Mouse (Mus musculus) lung, adult 2 months (tissue): ENCODE measurements around the gene Hoxa10. TPM values are rescaled to one million over a fixed set of nuclear protein-coding genes. Genes with fewer than 3 reads are reported as not detected.

Source experiments
- DNase-seq: peaks from one replicate; pipeline ENCODE4 v3.0.0; 2022
- H3K4me1 ChIP-seq: fragments of 200-500 bp; 2 replicates; pipeline ENCODE4 v1.6.1; 2011; ENCODE audit warnings: low read length; ENCODE audit not compliant: control insufficient read depth, insufficient read depth
- H3K4me3 ChIP-seq: fragments of 200-500 bp; replicated peaks from 2 replicates; pipeline ENCODE3; 2011; ENCODE audit warnings: low read depth, mild to moderate bottlenecking, control low read depth, low read length; ENCODE audit errors: extremely low read depth
- CTCF ChIP-seq: fragments of 200-500 bp; IDR thresholded peaks from 2 replicates; pipeline ENCODE4 v1.5.1; 2011; ENCODE audit warnings: mild to moderate bottlenecking, low read length, control low read depth; ENCODE audit not compliant: insufficient read depth
- POLR2A ChIP-seq: fragments of 200-500 bp; IDR thresholded peaks from 2 replicates; pipeline ENCODE4 v1.6.1; 2011; ENCODE audit warnings: low read depth, mild to moderate bottlenecking, control low read depth, low read length, borderline replicate concordance; ENCODE audit errors: extremely low read depth
- WGBS: fragments of 180-500 bp; shearing (Covaris S2); methylation state at CpG from one replicate; pipeline ENCODE4 v1.1.7; 2018; 5-methylcytosine and 5-hydroxymethylcytosine counted together
- polyA plus RNA-seq: library from polyadenylated mRNA; depleted of rRNA; stranded (reverse); fragments of >200 nt; gene quantifications from 2 replicates; pipeline ENCODE4 v1.2.3, GENCODE M21; 2012; rRNA removed

The Hoxa10 gene
- polyA plus RNA-seq, 1 experiment, result not detected

- no peak for DNase-seq
- TF ChIP-seq POLR2A (no peak), CTCF (no peak)
Measured at GRCm38 (mm10) chr6:52189172-52189591, 51.5 kb downstream of the Hoxa10 start.

GRCm38 (mm10) chr6:52186500-52186899, 54.2 kb downstream of the Hoxa10 start:
- TF ChIP-seq POLR2A (no peak), CTCF (no peak)
- H3K4me3 ChIP-seq, result no peak overlapping the region
- 75% methylated on average over 1 of the region's 1 CpGs for WGBS
- DNase-seq, result no peak
- peaks cover 4% of the 10 kb centered on the region for H3K4me1 ChIP-seq

More at GRCm38 (mm10) chr6:52189172-52189591, 51.5 kb downstream of the Hoxa10 start:
- 23% methylated on average over 5 of the region's 5 CpGs for WGBS
- Histone ChIP-seq H3K4me1 (peaks cover 7% of the 10 kb centered on the region), H3K4me3 (no peak overlapping the region)

- WGBS, result 56% methylated on average over 3 of the region's 3 CpGs
- no peak for DNase-seq
- Histone ChIP-seq H3K4me1 (peaks cover 4% of the 10 kb centered on the region), H3K4me3 (no peak overlapping the region)
- TF ChIP-seq POLR2A (no peak), CTCF (no peak)
Measured at GRCm38 (mm10) chr6:52185834-52186233, 54.8 kb downstream of the Hoxa10 start.

- 11% methylated on average over 19 of the region's 19 CpGs for WGBS
- no peak for TF ChIP-seq CTCF
- peak; percentile 5 for DNase-seq
- Histone ChIP-seq H3K4me3 (peak overlapping the region; percentile 37), H3K4me1 (peaks cover 4% of the 10 kb centered on the region)
Measured at GRCm38 (mm10) chr6:52185222-52185621, 55.4 kb downstream of the Hoxa10 start.

GRCm38 (mm10) chr6:52184668-52185067, 56.0 kb downstream of the Hoxa10 start:
- DNase-seq, result no peak
- Histone ChIP-seq H3K4me3 (no peak overlapping the region), H3K4me1 (no peaks in the 10 kb centered on the region)
- 41% methylated on average over 6 of the region's 6 CpGs for WGBS
- TF ChIP-seq CTCF, result no peak
- no peak for TF ChIP-seq POLR2A

- no peak for DNase-seq
- no peaks in the 10 kb centered on the region for H3K4me1 ChIP-seq
- 51% methylated on average over 10 of the region's 10 CpGs for WGBS
- no peak overlapping the region for H3K4me3 ChIP-seq
- TF ChIP-seq POLR2A (no peak), CTCF (no peak)
Measured at GRCm38 (mm10) chr6:52183311-52184080, 57.2 kb downstream of the Hoxa10 start.

GRCm38 (mm10) chr6:52182793-52183192, 57.9 kb downstream of the Hoxa10 start:
- H3K4me1 ChIP-seq, result no peaks in the 10 kb centered on the region

GRCm38 (mm10) chr6:52182030-52182429, 58.6 kb downstream of the Hoxa10 start:
- WGBS, result 57% methylated on average over 2 of the region's 2 CpGs
- TF ChIP-seq POLR2A, result no peak
- TF ChIP-seq CTCF, result no peak
- no peak for DNase-seq
- Histone ChIP-seq H3K4me1 (no peaks in the 10 kb centered on the region), H3K4me3 (no peak overlapping the region)

More at GRCm38 (mm10) chr6:52182793-52183192, 57.9 kb downstream of the Hoxa10 start:
- TF ChIP-seq POLR2A (no peak), CTCF (no peak)
- no peak overlapping the region for H3K4me3 ChIP-seq
- DNase-seq, result peak; percentile 0
- 62% methylated on average over 1 of the region's 1 CpGs for WGBS

Other genes starting within 250 kb of the Hoxa10 start
- 13.7 and 25.4 TPM in 2 replicates for gene Skap2, start 228.3 kb downstream of the Hoxa10 start, polyA plus RNA-seq
- 1.4 and 1.9 TPM in 2 replicates for gene Hoxa1, start 82.5 kb downstream of the Hoxa10 start, polyA plus RNA-seq
- gene Hoxa2, start 76.0 kb downstream of the Hoxa10 start, polyA plus RNA-seq, result 4.2 and 4.7 TPM in 2 replicates
- 0.26 and 0.31 TPM in 2 replicates for gene 5730596B20Rik, start 63.4 kb downstream of the Hoxa10 start, polyA plus RNA-seq
- gene Hoxa4, start 49.1 kb downstream of the Hoxa10 start, polyA plus RNA-seq, result 5.7 and 8.4 TPM in 2 replicates
- 29.1 and 46.9 TPM in 2 replicates for gene Hoxa5, start 36.3 kb downstream of the Hoxa10 start, polyA plus RNA-seq
- gene Hoxa6, start 32.1 kb downstream of the Hoxa10 start, polyA plus RNA-seq, result 1.7 and 2.3 TPM in 2 replicates
- 12.8 and 13.4 TPM in 2 replicates for gene Hoxa3, start 27.5 kb downstream of the Hoxa10 start, polyA plus RNA-seq
- gene Gm28308, start 27.5 kb downstream of the Hoxa10 start, polyA plus RNA-seq, result 0.37 and 0.39 TPM in 2 replicates
- 6.6 and 8.3 TPM in 2 replicates for gene Hoxa7, start 19.0 kb downstream of the Hoxa10 start, polyA plus RNA-seq
- 0.23 TPM in 1 of 2 replicates, not detected in the other for gene Hoxa9, start 9.8 kb downstream of the Hoxa10 start, polyA plus RNA-seq
- gene Hoxa11, start 5.0 kb upstream of the Hoxa10 start, polyA plus RNA-seq, result not detected in 2 replicates
- gene Hoxa13, start 20.0 kb upstream of the Hoxa10 start, polyA plus RNA-seq, result 0.22 TPM in 1 of 2 replicates, not detected in the other
- gene Evx1, start 72.6 kb upstream of the Hoxa10 start, polyA plus RNA-seq, result 0.05 TPM in 1 of 2 replicates, not detected in the other